Mouse (Mus musculus): ENCODE results near the gene Golga1. TPM values are rescaled to one million over a fixed set of nuclear protein-coding genes. Genes with fewer than 3 reads are reported as not detected.

Golga1 gene
- polyA plus RNA-seq, 1 experiment = 7.7 TPM

DNA sequence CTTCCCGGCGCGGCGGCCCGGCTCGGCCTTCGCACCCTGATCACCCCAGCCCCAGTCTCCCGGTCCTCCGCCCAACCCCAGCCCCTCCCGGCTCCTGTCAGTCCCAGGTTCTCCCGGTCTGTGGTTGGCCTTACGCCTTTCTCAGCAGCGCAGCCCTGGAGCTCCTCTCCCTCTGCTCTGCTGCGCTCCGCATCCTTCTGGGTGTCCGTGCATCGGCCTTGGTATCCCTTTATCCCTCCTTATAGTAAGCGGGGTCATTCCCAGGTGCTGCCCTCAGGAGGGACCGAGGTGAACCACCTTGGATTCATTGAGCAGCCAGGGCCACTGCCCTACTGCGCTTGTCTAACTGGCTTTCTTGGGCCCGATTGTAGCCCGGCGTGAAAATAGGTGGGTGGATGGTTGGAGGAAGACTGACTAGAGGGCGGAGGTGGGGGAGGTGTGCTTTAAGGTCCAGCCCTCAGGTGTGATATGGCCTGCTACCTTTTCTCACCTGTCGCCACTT lies 56.9 kb downstream of the Golga1 start:
- H3K27ac ChIP-seq (ENCODE audit: insufficient read depth, low read length) = peak overlapping the region; percentile 92
- TF ChIP-seq CTCF (IDR thresholded peaks at IDR 0.05; ENCODE audit: extremely low read depth, insufficient read depth, insufficient read length, insufficient replicate concordance) (no peak), POLR2A (IDR thresholded peaks at IDR 0.05; ENCODE audit: low read depth, low read length) (no peak)
- H3K36me3 ChIP-seq (ENCODE audit: control insufficient read depth, insufficient read depth, low read length) = peaks cover 6% of the 10 kb centered on the region; the same call in 1 of the 2 replicates
- peaks cover 29% of the 10 kb centered on the region for H3K4me1 ChIP-seq (ENCODE audit: control insufficient read depth, insufficient read depth, insufficient read length)
- peak in 1 of 2 experiments; percentile 37 for DNase-seq (ENCODE audit: low read depth in 1 of 2, low spot score in 2 of 2)
- H3K4me3 ChIP-seq (ENCODE audit: extremely low read depth, insufficient read depth, insufficient read length) = peak overlapping the region; percentile 91
- WGBS = 1% methylated on average over 25 of the region's 25 CpGs
- H3K27me3 ChIP-seq (ENCODE audit: control insufficient read depth, insufficient read depth, low read length) = no peaks in the 10 kb centered on the region

DNA sequence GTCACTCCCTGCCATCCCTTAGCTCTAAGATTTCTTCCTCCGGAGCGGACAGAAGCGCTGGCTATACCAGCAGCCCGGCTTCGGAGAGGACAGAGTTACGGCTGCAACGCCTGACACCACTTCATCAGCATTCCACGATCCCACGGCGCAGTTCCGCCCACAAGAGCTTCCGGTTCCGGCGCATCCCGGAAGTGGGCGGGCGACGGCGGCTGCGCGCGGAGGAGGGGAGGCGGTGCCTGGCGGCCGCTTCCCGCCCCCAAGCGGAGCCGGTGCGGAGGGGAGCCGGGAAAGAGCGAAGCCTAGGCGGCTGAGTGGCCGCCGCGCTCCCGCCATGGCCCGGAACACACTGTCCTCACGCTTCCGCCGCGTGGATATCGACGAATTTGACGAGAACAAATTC lies 57.5 kb downstream of the Golga1 start:
- H3K27ac ChIP-seq (ENCODE audit: insufficient read depth, low read length) = peak overlapping the region; percentile 92
- peak; percentile 82 to 94 for DNase-seq (ENCODE audit: low read depth in 1 of 2, low spot score in 2 of 2)
- peaks cover 5% of the 10 kb centered on the region for H3K36me3 ChIP-seq (ENCODE audit: control insufficient read depth, insufficient read depth, low read length)
- H3K4me1 ChIP-seq (ENCODE audit: control insufficient read depth, insufficient read depth, insufficient read length) = peaks cover 25% of the 10 kb centered on the region; the same call in 1 of the 2 replicates
- peak overlapping the region; percentile 91 for H3K4me3 ChIP-seq (ENCODE audit: extremely low read depth, insufficient read depth, insufficient read length)
- peak; percentile 46; the same call in 1 of the 2 replicates for TF ChIP-seq POLR2A (IDR thresholded peaks at IDR 0.05; ENCODE audit: low read depth, low read length)
- TF ChIP-seq CTCF (IDR thresholded peaks at IDR 0.05; ENCODE audit: extremely low read depth, insufficient read depth, insufficient read length, insufficient replicate concordance) = no peak
- H3K27me3 ChIP-seq (ENCODE audit: control insufficient read depth, insufficient read depth, low read length) = no peaks in the 10 kb centered on the region
- WGBS = under 1% methylated on average over 44 of the region's 44 CpGs

DNA sequence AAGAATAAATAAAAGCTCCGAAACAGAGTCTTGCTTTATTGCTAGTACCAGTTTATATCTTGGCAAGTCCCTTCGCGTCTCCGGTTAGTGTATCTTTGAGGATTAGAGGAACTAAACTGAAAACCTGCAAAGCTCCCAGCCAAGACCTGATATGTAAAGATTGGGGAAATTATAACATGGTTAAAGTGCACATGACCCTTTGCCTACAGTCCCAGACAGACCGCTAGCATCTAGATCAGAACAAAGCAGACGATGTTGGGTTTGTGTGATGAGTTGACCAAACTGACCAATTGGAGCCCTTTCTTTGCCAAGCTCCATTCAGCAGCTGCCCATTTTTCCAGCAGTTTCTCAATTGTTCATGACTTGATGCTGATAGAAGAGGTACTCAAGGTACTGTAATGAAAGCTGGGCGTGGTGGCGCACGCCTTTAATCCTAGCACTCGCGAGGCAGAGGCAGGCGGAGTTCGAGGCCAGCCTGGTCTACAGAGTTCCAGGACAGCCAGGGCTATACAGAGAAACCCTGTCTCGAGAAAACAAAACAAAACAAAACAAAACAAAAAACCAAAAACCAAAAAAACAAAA lies 59.1 kb downstream of the Golga1 start:
- Histone ChIP-seq H3K27me3 (ENCODE audit: control insufficient read depth, insufficient read depth, low read length) (no peaks in the 10 kb centered on the region), H3K27ac (ENCODE audit: insufficient read depth, low read length) (no peak overlapping the region), H3K4me1 (ENCODE audit: control insufficient read depth, insufficient read depth, insufficient read length) (peaks cover 20% of the 10 kb centered on the region; the same call in 1 of the 2 replicates), H3K4me3 (ENCODE audit: extremely low read depth, insufficient read depth, insufficient read length) (0 out of 2 replicates have a peak overlapping the region, but pooled peaks have one; percentile 34), H3K36me3 (ENCODE audit: control insufficient read depth, insufficient read depth, low read length) (peaks cover 11% of the 10 kb centered on the region)
- TF ChIP-seq POLR2A (IDR thresholded peaks at IDR 0.05; ENCODE audit: low read depth, low read length) = no peak
- no peak for TF ChIP-seq CTCF (IDR thresholded peaks at IDR 0.05; ENCODE audit: extremely low read depth, insufficient read depth, insufficient read length, insufficient replicate concordance)
- no peak for DNase-seq (ENCODE audit: low read depth in 1 of 2, low spot score in 2 of 2)
- 89% methylated on average over 14 of the region's 14 CpGs for WGBS

DNA sequence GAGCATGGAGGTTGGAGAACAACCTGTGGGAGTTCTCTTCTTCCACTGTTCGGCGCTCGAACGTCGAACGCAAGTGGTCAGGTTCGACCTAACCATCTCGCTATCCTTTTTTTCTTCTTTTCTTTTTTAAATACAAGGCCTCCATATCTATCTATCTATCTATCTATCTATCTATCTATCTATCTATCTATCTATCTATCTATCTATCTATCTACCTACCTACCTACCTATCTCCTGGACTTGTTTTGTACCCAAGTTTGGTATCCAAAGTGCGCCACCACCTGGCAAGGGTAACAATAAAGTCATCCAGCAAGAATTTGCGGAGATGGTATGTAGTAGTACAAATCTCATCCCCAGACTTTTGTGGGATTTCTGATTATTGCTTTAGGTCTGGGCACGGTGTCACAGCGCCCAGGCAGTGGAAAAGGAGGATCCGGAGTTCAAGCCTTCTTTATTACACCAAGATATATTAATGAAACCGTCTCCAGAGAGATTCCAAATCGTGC lies 59.7 kb downstream of the Golga1 start, which contains the start of gene Rpl35:
Rpl35 (minus strand) TSS at position 51 of the 506 bp plus-strand sequence.
- WGBS = 10% methylated on average over 15 of the region's 15 CpGs
- TF ChIP-seq CTCF (IDR thresholded peaks at IDR 0.05; ENCODE audit: extremely low read depth, insufficient read depth, insufficient read length, insufficient replicate concordance) = peak; percentile 15; the same call in 1 of the 2 replicates
- TF ChIP-seq POLR2A (IDR thresholded peaks at IDR 0.05; ENCODE audit: low read depth, low read length) = no peak
- peak within 1 kb of the TSS; percentile 67 for H3K27ac ChIP-seq (ENCODE audit: insufficient read depth, low read length)
- DNase-seq (ENCODE audit: low read depth in 1 of 2, low spot score in 2 of 2) = peak; percentile 49 to 75
- no peaks in the 10 kb centered on the region for H3K27me3 ChIP-seq (ENCODE audit: control insufficient read depth, insufficient read depth, low read length)
- H3K4me1 ChIP-seq (ENCODE audit: control insufficient read depth, insufficient read depth, insufficient read length) = peaks cover 20% of the 10 kb centered on the region; the same call in 1 of the 2 replicates
- H3K36me3 ChIP-seq (ENCODE audit: control insufficient read depth, insufficient read depth, low read length) = peaks cover 15% of the 10 kb centered on the region
- H3K4me3 ChIP-seq (ENCODE audit: extremely low read depth, insufficient read depth, insufficient read length) = peak within 1 kb of the TSS; percentile 96

DNA sequence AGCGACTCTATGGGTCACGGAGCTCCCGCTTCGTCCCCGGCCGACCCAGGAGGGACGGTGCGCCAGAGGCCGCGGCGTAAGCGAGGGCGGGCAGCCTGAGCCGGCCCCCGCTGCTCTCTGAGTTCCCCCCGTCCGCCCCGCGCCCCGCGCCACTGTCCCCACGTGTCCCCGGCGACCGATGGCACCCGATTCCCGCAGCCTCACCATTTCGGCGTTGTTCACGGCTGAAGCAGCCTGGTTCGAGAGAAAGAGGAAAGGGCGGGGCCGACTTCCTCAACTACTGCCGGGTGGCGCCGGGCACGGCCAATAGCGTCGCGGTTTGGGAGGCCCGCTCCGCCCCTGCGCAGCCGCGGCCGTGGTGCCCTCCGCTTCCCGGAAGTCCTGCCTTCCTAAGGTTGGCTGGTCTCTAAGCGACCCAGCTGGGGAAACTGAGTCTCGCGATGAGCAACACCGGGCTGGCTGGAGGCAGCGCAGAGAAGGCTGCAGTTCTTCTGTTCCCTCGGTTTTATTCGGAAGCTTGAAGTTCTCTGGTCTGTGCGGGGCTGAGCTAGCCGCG lies 60.4 kb downstream of the Golga1 start, which contains the start of gene Arpc5l:
Arpc5l (plus strand) TSS at position 469 of the 556 bp plus-strand sequence.
- DNase-seq (ENCODE audit: low read depth in 1 of 2, low spot score in 2 of 2) = peak; percentile 83 to 89
- peak within 1 kb of the TSS; percentile 67 for H3K27ac ChIP-seq (ENCODE audit: insufficient read depth, low read length)
- H3K4me1 ChIP-seq (ENCODE audit: control insufficient read depth, insufficient read depth, insufficient read length) = peaks cover 17% of the 10 kb centered on the region; the same call in 1 of the 2 replicates
- peak; percentile 60 for TF ChIP-seq POLR2A (IDR thresholded peaks at IDR 0.05; ENCODE audit: low read depth, low read length)
- TF ChIP-seq CTCF (IDR thresholded peaks at IDR 0.05; ENCODE audit: extremely low read depth, insufficient read depth, insufficient read length, insufficient replicate concordance) = no peak
- under 1% methylated on average over 58 of the region's 58 CpGs for WGBS
- no peaks in the 10 kb centered on the region for H3K27me3 ChIP-seq (ENCODE audit: control insufficient read depth, insufficient read depth, low read length)
- peaks cover 22% of the 10 kb centered on the region for H3K36me3 ChIP-seq (ENCODE audit: control insufficient read depth, insufficient read depth, low read length)
- H3K4me3 ChIP-seq (ENCODE audit: extremely low read depth, insufficient read depth, insufficient read length) = peak within 1 kb of the TSS; percentile 96

DNA sequence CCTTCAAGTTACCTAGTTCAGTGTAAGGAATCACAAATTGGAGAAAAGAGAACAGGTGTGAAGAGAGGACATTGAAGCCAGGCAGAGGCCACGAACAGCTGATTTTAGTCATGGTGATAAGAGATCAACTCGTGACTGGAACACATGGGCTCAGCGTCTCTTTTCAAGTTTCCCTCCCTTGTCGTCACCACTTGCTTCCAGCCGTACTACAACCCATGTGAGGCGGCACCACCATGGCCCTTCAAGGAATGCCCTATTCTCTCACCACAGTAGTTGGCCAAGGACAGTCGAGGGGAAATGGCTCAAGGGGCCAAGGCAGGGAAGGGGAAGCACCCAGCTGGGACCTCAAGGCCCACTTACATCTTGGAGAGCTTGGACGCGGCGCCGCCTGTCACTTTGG lies 61.0 kb downstream of the Golga1 start:
- no peak for DNase-seq (ENCODE audit: low read depth in 1 of 2, low spot score in 2 of 2)
- H3K4me1 ChIP-seq (ENCODE audit: control insufficient read depth, insufficient read depth, insufficient read length) = peaks cover 13% of the 10 kb centered on the region; the same call in 1 of the 2 replicates
- TF ChIP-seq CTCF (IDR thresholded peaks at IDR 0.05; ENCODE audit: extremely low read depth, insufficient read depth, insufficient read length, insufficient replicate concordance) (no peak), POLR2A (IDR thresholded peaks at IDR 0.05; ENCODE audit: low read depth, low read length) (no peak)

More for the DNA sequence above, 61.0 kb downstream of the Golga1 start:
- peaks cover 22% of the 10 kb centered on the region for H3K36me3 ChIP-seq (ENCODE audit: control insufficient read depth, insufficient read depth, low read length)
- no peaks in the 10 kb centered on the region for H3K27me3 ChIP-seq (ENCODE audit: control insufficient read depth, insufficient read depth, low read length)
- peak overlapping the region; percentile 96 for H3K4me3 ChIP-seq (ENCODE audit: extremely low read depth, insufficient read depth, insufficient read length)
- peak overlapping the region; percentile 36; the same call in 1 of the 2 replicates for H3K27ac ChIP-seq (ENCODE audit: insufficient read depth, low read length)
- WGBS = 4% methylated on average over 11 of the region's 11 CpGs
